Mouse (Mus musculus): ENCODE data around the gene Ccs.
"Not testable (repeated sequence)": the region's sequence is repeated elsewhere in the genome, so short reads cannot be mapped to it uniquely, and the experiment has no call there.

The Ccs gene

DNA sequence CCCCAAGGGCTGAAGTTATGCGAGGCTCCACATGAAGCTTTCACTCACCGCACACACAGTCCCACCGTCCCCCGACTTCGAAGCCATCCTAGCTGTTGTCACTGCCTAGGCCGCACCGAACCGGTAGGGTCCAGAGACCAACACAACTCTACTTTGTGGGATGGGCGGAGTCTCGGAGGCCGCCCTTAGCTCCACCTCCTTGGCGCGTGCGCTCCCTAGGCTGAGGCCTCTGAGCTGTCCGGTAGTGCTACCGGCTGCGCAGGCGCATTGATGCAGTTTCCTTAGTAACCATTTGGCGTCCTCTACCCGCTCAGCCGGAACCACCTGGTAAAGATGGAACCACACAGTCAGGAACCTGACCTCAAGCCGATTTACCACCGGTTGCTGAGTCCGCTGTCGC is at the start of gene Ccs, which contains the start of gene Ccdc87:
TSS of gene Ccs (minus strand) at position 184 of the 400 bp plus-strand sequence.
TSS of gene Ccdc87 (plus strand) at position 218 of the 400 bp plus-strand sequence.
- DNase-seq (ENCODE audit: low spot score in 2 of 2): peak; percentile 97 to 98

DNA sequence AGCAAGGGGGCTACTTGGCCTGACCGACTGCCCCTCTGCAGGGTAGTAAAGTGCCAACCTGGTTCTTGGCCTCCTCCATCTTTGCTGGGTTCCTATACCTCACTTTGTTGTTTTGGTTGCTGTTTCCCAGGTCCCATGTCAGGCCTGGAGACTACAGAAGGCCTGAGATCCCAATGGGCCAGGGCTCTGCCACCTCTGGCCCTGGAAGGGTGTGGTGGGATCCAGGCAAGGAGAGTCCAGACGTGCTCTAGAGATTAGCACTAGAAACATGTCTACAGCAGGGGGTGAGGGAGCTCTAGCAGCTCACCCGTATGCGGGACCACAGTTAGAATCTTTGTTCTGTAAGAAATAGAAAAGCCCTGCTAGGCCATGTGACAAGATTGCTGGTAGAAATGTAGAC is 44.8 kb upstream of the Ccs start:
- no peak for DNase-seq (ENCODE audit: low spot score in 2 of 2)

DNA sequence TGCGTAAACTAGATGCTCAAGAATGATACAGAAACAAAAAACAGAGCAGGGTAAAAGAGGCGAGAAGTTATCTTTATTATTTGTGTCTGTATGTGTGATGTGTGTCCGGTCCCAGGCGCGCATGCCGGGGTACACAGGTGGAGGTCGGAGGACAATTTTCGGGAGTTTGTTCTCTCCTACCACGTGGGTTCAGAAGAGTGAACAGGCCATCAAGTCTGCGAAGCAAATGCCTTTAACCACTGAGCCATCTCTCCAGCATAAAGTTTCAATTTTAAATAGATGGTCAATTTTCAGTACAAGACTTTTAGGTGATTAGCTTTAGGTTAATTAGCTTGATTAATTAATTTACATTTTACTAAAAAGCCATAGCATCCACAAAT is 40.2 kb upstream of the Ccs start:
- no peak for DNase-seq (ENCODE audit: low spot score in 2 of 2)

DNA sequence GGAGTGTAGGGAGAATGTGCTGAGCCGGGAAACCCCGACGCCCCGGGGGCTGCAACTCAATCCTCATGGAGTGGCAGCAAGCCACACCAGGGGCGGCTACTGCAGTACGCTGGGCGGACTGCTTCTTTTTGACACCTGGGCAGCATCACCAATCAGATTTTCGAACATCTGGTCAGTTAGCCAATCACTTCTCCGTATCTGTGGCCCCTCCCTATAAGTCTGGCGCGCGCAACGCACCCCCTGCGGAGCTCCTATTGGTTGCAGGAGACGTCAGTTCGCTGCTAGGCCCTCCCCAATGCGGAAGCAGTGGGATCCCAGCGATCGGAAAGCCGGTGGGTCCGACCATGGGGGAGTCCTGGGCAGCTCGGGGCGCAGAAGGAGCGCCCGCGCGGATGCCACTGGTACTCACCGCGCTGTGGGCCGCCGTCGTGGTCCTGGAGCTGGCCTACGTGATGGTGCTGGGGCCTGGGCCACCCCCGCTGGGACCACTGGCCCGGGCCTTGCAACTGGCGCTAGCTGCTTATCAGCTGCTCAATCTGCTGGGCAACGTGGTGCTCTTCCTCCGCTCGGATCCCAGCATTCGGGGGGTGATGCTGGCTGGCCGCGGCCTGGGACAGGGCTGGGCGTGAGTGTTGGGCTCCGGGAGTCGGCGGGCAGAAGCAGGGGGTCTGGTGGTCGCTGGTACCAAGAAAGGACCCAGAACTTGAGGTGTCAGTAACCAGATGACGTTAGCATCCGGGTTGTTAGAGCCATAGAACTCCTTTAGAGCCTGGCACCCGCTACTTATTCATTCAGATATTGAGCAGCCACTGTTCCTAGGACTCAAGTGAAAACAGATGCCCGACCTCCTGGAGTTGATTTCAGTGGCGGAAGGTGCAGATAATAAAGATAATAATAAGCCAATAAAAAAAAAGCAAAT is 39.5 kb upstream of the Ccs start, which contains the start of gene Zdhhc24:
TSS of gene Zdhhc24 (plus strand) at position 264 of the 919 bp plus-strand sequence.
- peak; percentile 95 to 98 for DNase-seq (ENCODE audit: low spot score in 2 of 2)

DNA sequence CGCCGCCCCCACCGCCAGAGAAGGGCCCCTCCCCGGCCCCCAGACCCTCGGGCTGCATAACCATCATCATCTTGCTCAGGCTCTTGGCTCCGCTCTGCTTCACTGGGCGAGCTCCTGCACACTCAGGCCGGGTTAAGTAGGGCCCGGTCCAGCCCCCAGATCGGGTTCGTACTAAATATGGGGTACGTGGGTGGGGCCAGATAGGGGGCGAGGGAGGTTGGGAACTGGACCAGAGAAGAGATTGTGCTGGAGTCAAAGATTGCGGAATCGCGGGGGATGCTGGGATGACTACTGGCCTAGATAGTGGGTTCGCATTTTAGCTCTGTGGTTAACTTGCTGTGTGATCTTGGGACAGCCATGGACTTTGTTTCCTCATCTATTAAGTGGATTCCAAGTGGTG is 38.7 kb upstream of the Ccs start, which contains the start of gene Actn3:
TSS of gene Actn3 (minus strand) at position 125 of the 400 bp plus-strand sequence.
- peak; percentile 41 to 49 for DNase-seq (ENCODE audit: low spot score in 2 of 2)

DNA sequence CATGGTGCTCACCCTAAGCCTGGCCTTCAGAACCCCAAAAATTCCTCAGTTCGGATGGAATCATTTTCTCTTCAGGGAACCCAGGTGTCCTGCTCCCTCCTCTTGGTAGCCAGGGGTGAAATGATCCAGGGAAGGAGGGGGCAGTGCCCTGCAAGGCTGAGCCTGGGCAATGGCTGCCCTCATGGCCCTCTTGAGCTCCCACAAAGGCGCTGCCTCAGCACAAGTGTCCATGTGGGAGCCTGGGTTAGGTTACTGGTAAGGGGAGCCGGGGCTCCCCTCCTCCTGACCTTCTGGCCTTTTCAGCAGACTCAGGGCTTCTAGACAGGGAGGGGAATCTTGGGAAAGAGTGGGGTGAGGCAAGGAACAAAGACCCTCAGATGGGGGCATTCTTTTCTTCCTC is 37.6 kb upstream of the Ccs start:
- DNase-seq (ENCODE audit: low spot score in 2 of 2): no peak

DNA sequence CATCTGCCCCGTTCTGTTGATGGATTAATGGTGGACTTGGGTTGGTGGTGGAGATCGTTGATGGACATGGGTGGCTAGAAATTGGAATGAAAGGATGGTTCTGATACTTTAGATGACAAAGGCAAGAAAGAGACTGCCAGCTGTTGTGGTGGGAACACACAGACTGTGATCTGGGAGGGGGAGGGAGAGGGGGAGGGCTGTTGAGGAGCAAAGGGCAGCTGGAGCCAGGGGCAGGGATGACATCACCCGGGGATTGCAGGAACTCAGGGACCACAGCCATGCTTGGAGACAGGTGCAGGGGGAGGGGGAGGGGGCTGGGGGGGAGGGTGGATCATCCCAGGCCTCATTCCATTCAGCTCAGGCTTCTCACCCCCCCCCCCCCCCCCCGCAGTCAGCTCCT is 37.1 kb upstream of the Ccs start:
- DNase-seq (ENCODE audit: low spot score in 2 of 2): no peak

DNA sequence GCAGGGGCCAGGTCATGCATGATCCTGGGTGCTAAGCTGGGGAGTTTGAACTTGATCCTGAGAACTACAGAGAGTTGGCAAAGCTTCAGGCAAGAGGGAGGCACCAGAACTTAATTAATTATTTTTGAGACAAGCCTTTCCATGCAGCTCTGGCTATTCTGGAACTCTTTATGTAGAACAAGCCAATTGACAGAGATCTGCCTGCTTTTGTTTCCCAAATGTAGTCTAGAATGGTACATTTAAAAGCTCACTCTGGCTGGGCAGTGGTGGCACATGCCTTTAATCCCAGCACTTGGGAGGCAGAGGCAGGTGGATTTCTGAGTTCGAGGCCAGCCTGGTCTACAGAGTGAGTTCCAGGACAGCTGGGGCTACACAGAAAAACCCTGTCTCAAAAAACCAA is 35.5 kb upstream of the Ccs start:
- not testable (repeated sequence) for DNase-seq (ENCODE audit: low spot score in 2 of 2)

DNA sequence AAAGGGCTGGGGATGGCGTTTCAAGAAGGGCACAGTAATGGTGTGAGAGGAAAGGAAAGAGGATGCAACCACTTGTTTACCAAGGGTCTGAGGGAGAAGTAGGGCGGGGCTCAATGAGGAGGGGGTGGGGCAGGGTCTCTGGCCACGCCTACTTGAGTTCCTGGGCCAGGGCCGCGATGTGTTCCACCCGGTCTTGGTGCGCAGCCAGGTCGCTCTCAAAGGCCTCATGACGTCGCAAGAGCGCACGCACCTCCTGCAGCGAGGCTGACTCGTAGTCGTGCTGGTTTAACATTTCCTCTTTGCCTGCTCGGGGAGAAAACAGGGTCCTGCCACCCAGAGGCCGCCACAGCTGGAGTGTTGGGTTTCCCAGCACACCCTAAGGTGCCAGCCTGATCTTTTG is 26.0 kb upstream of the Ccs start:
- no peak for DNase-seq (ENCODE audit: low spot score in 2 of 2)

DNA sequence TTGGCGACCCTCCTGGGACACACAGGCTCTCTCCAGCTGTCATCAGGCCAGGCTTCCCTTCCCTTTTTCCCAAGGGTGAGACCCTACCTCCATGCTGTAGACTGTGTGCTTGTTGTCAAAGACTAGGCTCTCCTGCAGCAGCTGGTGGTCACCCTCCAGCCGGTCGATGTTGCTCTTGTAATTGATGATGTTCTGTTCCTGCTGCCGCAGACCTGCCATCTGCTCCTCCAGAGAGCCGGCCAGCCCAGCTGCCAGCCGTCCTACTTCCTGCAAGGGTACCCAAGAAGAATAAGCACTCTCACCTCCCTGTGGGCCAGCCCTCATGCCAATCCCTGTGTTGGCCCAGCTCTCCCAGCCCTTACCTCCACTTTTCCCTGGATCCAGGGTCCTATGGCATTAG is 23.9 kb upstream of the Ccs start:
- no peak for DNase-seq (ENCODE audit: low spot score in 2 of 2)

DNA sequence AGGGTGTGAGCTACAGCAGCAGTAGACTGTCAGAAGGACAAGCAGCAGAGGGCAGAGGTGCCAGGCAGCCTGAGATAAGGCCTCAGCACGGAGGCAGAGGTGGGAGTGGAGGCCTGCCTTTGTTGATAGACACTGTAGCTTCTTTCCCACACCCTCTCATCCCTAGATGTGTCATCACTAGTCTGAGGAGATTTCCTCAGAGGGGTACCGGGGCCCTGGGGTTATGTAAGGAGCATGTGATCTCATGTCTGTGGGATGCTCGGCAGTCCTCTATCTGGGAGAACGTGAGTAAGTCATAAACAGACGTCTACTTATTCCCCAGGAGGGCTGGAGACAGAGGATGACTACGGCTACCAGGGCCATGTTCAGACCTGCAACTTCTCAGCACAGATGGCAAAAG is 19.9 kb upstream of the Ccs start:
- no peak for DNase-seq (ENCODE audit: low spot score in 2 of 2)

DNA sequence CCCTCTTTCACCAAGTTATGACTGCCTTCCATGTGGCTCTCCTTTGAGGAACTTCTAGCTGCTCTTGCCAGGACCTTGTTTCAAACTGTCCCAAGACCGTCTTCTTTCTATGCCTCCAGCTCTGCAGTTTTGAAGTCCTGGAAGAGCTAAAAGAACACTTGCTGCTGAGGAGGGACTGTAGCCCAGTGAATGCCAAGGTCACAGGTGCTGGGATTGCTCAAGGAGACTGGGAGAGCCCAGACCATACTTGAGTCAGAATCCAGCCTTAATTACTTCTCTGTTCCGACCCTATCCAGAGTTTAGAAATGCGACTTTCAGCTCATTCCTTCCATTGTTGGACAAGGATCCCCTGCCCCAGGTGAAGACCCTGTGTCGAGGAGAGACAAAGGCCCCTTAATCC is 16.8 kb upstream of the Ccs start:
- no peak for DNase-seq (ENCODE audit: low spot score in 2 of 2)

DNA sequence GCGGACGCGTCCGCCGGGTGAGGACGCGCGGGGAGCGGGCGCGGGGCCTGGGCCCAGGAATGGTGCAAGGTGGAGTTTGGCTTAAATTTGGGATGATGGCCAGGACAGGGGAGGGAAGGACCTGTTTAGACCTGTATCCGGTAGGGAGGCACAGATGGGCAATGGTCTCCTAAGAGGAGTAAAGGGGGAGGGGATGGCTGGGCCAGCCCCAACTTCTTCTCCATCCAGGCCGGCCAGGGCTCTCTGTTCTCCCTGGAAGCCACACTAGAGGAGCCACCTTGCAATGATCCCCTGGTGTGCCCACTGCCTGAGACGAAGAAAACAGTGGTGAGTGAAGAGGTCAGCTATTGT is 16.3 kb upstream of the Ccs start:
- DNase-seq (ENCODE audit: low spot score in 2 of 2): peak in 1 of 2 experiments; percentile 30

DNA sequence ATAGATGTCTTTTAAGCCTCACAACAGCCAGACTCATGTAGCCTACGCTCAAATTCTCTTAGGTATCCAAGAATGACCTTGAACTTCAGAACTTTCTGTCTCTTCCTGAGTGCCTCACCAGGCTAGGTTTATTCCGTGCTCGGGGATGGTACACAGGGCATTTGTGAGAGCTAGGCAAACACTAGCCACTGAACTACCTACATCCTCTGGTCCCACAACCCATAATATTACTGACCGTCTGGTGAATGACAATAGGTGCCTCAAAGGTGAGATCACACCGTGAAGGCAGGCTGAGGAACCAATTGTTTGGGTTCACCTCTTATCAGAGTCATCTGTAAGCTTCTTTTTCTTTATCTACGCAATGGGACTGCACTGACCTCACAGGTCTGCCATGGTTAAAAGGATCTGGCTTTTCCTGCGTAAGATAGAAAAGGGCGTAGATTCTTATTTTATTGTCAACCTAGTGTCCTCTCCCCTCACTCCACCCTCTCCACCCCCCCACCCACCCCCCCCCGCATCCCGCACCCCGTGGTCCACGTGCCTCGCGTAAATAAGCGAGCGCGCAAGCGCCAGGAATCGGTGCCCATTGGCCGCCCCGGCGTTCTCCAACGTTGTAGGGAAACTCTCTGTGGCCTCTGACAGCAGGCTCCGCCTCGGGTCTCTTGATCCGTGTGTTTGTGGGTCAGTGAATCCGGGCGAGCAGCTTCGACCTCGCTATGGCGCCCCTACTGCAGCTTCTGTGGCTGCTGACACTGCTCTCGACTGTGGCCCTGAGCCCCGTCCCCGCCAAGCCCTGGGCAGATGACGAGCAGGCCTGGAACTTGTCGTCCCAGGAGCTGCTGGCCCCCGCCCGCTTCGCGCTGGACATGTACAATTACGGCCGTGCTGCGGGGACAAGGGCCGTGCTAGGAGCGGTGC is 15.7 kb upstream of the Ccs start, which contains the start of gene Ctsf:
TSS of gene Ctsf (plus strand) at position 579 of the 918 bp plus-strand sequence.
- DNase-seq (ENCODE audit: low spot score in 2 of 2): peak; percentile 92 to 93

DNA sequence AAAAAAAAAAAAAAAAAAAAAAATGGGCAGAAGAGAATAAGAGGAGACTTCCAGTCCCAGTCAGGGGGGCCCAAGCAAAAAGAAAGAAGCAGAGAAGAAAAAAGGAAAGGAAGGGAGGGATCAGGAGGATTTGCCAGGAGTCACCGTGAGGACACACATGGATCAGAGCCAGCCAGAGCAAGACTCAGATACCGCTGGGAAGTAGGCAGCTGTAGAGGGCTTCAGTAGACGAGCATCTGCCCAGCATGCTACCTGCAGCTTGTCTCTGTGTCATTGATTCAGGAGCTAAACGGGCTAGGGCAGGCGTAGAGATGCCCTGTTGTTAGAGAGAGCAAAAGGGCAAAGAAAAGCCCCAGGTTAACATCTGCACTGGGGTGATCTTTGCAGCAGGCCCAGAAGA is 11.1 kb upstream of the Ccs start:
- DNase-seq (ENCODE audit: low spot score in 2 of 2): no peak

DNA sequence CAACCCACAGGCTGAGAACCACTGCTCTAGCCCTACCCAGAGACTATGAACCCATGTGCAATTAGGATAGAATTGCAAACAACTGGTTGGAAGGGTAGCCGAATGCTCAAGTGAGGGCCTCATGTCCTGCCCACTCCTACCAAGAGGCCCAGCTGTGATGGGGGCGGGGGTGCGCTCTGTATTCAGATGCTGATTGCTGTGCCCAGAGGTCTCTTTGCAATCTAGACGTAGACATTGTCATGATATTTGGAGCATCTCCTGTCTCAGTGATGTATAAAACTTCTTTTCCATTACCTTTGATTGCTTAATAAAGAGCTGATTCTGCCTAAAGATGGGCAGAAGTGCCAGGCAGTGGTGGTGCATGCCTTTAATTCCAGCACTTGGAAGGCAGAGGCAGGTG is 10.7 kb upstream of the Ccs start:
- no peak for DNase-seq (ENCODE audit: low spot score in 2 of 2)

DNA sequence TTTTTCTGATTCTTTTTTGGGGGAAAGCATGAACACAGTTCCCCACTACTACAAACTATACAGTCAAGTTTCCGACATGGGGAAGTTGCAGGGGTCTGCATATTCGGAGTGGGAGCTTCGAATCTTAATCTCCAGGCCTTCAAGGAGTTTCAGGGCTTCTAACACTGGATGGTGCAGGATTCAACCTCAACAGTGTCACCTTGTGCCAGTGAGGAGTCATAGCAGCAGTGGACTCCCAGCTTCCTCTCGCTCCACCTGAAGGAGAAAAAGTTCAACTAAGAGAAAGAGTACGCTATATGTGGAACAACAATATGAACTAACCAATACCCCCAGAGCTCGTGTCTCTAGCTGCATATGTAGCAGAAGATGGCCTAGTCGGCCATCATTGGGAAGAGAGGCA is 8.4 kb upstream of the Ccs start:
- peak in 1 of 2 experiments; percentile 9 for DNase-seq (ENCODE audit: low spot score in 2 of 2)

DNA sequence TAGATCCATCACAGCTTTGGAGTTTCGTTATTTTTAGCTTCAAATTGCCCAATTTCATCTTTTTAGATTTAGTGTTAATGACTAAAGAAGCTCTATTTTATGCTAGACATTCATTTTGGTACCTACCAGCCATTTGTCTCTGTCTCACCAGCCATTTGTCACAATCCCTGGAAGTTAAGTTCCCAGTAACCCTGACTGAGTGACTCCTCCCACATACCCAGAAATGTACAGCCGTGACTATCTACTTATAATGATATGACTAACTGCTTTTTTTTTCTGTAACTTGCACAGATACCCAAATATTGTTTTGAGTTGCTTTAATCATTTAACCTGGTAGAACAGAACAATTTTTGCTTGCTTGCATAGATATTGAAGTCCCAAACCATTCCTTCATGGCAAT is 6.7 kb upstream of the Ccs start:
- no peak for DNase-seq (ENCODE audit: low spot score in 2 of 2)

DNA sequence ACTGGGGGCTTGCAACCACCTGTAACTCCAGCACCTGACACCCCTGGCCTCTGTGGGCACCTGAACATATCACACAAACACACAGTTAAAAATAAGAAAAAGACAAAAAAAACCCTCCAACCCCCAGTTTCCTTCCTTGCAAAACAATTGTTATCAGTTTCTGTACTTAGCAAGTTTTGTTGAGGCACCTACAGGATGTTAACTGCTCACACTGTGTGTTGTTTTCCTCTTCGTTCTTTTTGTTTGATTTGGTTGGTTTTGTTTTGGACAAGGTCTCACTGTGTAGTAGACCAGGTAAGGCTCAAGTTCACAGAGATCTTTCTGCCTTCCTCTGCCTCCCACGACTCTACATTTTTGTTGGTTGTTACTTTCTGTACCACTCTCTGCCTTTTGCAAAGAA is 3.5 kb upstream of the Ccs start:
- DNase-seq (ENCODE audit: low spot score in 2 of 2): no peak

DNA sequence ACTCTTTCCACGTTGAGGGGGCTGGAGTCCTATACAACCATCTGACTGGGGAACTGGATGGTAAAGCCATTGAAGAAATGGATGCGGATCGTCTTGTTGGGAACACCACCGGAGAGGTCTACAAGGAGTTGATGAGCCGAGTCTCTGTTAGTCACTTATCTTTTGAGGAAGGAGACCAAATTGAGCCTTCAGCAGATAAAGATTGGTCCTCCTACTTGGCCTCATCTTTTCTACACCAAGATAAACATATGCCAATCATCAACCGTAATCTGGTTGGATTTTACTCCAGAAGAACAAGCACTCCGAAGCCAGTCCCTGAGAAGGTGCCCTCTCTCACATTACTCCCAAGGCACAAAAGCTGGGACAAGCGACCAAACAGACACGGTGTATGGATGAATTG is 1.7 kb upstream of the Ccs start:
- DNase-seq (ENCODE audit: low spot score in 2 of 2): no peak

DNA sequence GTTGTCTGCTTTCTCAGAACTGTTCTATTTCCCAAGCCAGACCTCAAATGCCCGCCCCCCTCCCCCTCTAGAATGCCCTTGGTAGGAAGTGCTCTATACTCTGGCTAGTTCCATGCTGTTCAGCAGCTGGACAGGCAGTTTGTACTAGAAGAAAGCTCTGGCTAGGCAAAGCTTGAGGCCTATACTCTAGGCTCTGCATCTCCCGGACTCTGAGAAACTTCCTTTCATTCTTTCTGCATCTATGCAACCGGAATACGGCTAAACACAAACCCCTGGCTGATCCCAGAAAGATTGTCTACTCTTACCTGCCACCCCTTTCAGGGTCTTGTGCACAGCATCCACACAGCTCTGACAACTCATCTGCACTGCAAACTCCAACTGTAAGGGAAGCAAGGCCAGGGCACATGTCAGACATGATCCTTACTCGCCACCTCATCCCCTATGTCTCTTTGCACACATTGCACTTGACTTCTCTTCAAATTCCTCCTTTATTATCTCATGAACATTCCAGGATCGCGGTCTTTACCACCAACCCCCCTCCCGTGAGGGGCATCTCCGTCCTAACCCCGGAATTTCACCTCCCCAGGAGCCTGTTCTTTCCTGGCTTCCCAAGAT is 499 bp downstream of the Ccs start:
- no peak for DNase-seq (ENCODE audit: low spot score in 2 of 2)

DNA sequence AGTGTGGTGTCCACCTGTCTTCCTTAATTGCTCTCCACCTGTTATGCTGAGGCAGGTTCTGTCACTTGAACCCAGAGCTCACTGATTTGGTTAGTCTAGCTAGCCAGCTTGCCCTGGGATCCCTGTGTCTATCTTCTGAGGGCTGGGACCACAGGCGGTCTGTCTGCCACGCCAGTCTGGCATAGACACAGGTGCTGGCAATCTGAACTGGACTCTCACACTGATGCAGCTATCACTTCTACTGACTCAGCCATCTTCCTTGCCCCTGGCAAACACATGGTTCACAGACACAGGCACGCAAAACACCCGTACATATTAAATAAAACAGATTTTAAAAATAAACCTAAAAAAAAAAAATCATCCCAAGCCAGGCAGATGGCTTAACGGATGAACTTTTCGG is 2.1 kb downstream of the Ccs start:
- DNase-seq (ENCODE audit: low spot score in 2 of 2): no peak
